Mouse (Mus musculus): ENCODE measurements around the gene Taok3. TPM values are rescaled to one million over a fixed set of nuclear protein-coding genes. Genes with fewer than 3 reads are reported as not detected.

The Taok3 gene
- total RNA-seq, 1 experiment from 2014 or later: 29.8 TPM

DNA sequence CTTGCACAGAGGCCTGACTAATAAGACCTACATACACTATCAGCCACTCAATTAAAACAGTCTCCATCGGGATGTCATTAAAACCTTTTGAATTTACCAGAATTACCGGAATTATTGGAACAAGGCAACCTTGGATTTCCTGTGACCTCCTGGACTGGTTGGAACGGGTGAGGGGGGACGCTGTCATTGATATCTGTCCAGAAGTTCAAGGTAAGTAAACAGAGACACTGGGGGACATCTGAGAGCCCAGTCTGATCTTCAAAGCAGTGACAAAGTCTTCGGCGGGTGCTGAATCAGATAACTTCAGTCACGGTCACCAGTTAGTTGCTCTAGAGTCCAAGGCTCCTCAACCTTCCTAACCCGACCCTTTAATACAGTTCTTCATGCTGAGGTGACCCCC lies 175.1 kb downstream of the Taok3 start:
- DNase-seq: peak; percentile 57

DNA sequence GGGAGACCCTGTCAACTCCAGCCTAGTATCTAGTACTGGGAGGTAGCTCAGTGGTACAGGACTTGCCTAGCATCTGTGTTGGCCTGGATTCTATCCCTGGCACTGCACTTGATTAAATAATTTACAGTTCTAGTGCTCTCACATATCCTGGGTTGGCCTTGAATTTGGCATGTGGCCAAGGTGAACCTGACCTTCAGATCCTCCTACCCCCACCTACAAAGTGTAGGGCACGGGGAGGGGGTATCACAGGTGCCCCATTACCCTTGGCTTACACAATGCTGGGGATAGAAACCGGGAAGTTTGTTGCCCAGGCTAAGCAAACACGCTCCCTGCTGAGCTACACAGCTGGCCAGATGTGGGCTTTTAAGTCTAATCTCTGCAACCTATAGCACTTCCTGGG lies 183.0 kb downstream of the Taok3 start:
- peak; percentile 52 for DNase-seq

DNA sequence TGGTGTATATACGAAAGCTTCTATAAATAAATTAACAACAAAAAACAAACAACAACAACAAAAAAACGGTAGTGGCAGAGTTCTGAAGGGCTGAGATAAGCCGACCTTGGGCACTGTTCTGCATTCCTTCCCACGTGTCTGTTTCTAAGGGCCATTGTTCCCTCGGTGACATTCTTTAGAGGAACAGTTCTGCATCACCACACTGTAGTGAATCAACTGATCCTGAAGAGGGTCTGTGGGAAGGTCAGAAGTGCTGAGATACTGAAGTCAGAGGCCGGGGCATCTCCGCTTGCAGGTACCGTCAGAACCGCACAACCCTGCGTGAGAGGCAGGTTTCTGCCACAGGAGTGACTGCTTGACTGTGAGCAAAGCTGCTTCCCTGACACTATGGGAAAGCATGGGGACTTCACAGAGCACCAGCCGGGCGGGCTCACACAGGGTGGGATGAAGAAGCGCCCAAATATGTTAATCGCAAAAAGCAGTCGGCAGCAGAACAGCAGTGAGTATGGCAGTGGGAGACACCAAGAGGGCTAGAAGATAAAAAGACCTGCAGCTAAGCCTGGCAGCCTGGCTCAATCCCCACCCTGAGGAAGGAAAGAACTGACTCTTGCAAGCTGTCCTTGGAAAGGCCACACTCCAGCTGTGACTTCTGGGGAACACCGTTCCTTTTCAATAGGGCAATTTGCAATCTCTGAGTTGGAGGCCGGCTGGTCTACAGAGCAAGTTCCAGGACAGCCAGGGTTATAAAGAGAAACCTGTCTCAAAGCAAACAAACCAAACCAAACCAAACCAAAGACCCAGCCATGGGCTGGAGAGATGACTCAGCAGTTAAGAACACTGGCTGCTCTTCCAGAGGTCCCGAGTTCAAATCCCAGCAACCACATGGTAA lies 184.0 kb downstream of the Taok3 start:
- DNase-seq: no peak

DNA sequence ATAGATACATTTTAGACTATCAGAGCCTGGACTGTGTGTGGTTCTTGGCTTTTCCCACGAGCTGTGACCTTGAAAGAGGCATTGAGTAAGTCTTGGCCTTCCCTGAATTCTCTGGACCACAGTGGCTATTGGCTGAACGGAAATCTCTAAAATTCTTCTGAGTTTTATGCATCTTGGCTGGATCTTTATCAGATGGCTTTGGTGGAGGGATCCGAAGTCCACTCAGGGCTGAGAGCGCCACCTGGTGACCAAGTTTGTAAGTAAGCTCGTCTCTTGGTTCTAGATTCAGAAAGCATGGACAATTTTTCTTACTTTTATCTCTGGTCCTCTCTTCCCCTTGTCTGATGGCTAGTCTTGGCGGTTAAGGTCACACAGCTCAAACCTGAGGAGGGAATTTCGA lies 185.0 kb downstream of the Taok3 start:
- DNase-seq: peak; percentile 91

DNA sequence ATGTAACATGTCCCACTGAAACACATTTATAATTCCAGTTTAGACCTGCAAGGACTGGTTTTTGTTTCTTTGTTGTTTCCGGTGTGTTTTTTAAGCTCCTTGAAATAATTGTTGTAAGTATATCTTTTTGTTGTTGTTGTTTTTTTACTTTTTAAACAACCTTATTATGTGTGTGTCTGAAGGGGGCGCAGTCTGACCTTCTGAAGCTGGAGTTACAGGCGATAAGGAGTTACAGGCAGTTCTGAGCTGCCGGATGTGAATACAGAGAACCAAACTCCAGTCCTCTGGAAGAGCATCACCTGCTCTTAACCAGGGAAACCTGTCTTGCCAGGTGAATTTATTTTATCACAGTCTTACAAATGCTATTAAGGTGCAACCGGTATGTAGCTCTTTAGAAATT lies 185.8 kb downstream of the Taok3 start:
- no peak for DNase-seq

DNA sequence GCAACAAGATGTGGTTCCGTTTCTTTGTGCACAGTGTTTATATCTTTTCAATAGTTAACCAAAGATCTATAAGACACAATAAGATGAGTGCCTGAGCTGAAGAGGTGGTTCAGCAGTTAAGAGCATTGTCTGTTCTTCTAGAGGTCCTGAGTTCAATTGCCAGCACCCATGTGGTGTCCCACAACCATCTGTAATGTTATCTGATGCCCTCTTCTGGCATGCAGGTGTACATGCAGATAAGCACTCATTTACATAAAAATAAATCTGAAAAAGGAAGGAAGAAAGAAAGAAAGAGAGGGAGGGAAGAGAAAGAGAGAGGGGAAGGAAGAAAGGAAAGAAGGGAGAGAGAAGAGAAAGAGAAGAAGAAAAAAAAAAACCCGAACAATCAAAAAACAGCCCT lies 186.9 kb downstream of the Taok3 start:
- no peak for DNase-seq

DNA sequence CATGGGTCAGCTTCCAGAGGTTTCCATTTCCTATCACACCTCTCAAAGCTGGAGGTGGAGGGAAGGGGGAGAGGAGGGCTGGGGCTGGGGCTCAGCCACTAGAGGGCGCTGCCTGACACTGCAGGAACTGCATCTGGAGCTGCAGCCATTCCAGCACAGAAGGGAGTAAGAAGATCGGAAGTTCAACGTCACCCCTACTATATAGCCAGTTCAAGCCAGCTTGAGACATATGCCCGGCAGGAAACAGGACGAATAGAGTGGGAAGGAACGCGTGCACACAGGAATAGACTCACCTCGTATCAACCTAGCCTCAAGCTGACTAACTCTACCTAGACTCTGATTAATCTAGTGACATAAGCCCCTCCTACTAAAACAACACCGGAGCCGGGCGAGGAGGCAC lies 187.8 kb downstream of the Taok3 start:
- peak; percentile 91 for DNase-seq

DNA sequence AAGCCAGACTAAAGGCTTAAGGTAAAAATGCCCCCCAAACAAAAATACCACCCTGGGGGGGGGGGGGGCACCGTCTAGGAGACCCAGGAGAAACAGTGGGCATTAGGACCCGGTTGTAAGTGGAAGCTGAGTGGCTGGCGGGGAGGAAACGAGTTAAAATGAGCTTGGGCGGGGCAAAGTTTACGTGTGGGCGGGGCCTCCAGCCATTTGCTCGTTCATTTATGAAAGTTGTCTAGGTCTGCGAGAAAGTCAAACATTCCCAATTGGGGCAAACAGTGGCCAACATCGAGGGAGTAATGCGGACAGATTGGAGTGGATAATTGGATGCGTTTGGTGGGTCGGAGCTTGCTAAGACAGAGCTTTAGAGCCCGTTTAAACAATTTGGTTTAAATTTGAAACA lies 193.5 kb downstream of the Taok3 start:
- peak; percentile 81 for DNase-seq

DNA sequence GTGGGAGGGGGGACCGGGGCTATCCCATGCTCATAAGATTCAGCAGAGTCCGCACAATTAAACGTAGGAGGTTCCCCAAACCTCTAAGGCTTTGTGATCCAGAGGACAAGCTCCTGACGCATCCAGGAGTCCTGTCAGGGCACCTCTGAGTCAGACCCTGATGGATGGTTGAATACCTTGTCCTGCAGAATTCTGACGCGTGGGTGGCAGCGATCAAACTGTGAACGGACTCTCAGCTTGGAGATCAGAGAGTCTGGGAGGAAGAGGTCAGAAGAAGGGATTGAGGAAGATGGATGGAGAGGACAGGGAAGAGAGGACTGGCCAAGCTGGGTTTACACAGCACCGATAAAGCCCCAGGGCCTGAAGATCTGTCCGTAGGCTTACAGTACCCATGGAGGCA lies 194.0 kb downstream of the Taok3 start:
- DNase-seq: peak; percentile 32

DNA sequence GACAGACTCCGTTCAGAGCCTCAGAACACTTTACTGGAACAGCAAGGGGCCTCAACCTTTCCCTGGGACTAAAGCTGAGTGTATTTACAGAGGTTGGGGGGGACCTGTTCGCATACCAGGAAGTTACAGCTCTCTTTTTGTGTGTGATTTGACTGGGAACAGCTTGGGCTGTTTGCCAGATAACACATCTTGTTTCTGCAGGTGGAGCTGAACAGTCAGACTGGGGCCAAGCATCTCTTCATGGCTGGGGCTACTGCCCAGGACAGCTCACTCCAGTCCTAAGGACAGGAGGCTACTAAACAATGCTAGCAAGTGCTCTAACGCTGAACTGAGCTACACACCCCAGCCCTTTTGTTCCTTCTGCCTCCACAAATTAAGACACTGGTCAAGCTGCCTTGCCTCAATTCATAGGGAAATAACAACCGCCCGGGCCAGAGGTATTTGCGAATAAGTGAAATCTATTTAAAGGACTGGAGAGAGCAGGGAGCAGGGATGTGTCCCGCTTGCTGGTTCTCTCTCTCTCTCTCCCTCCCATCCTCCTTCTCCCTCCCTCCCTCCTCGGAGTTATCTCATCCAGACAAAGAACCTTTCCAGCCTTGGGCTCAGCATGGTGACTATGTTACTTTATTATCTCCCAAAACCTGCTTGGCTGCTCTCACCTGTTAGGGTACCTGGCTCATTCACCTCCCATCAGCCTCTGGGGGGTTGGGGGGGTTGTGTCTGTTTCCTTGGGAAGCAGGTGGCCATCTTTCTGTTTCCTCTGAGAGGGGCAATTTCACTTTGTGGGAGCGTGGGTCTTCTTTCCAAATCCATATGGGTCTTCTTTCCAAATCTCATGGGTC lies 194.9 kb downstream of the Taok3 start:
- DNase-seq: no peak

DNA sequence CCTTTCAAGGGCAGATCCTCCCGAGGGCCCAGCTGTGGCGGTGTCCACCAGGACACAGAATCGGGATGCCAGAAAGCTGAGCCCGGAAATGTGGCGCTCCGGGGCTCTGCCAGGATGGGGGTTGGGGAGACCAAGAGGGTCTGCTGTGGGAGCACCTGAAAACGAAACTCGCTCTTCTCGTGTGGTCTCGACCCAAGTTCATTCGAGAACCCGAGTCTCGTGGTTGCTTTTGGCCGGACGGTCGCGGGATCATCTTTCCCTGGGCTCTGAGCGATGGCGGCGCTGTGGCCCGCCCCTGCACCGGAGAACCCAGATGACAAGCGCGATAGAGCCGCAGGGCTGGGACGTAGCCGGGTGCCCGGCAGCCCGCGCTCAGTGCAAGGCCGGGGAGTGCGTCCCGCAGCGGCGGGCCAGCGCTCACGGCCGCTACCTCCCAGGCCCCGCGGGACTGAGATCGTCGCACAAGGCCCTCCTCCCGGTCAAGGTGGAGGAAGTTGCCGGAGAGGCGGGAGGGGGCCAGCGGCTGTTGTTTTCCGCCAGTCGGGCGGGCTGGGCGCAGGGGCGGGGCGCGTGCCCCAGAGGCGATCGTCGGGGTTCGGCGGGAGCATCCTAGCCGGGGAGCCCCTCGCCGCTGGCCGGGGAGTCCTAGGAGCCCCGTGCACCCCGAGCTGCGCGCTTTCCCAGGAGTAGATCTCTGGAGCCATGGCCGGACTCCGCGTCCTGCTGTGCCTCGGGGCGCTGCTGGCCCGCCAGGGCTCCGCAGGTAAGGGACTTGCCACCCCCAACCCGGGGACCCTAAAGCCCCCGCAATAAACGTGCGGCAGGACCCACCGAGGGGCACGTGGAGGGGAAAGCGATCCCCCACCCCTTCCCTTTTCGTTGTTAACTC lies 199.1 kb downstream of the Taok3 start, which contains the start of gene Vsig10:
Gene Vsig10 (plus strand): TSS at position 343 of the 889 bp plus-strand sequence.
- peak; percentile 88 for DNase-seq

DNA sequence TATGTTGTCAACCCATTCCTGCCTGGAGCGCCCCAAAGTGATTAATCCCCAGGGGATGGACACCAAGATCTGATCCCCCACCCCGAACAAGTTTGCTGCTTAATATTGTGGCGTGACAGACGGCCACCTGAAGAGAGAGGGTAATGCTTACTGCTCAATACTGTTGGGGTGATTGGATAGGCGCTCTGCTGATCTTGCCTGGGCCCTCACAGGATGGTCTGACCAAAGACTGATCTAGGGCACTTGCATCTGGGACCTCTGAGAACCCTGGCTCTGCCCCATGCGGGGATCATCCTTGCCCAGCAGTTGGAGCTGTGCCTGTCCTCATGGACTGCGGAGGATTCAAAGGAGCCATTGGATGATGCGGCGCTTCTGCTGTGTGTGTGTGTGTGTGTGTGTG lies 203.8 kb downstream of the Taok3 start:
- DNase-seq: no peak

Other genes starting within 250 kb of the Taok3 start
- gene Suds3, start 4.0 kb upstream of the Taok3 start, total RNA-seq (2021): 88.4 and 109 TPM in 2 replicates
- 832 and 835 TPM in 2 replicates for gene Pebp1, start 167.5 kb downstream of the Taok3 start, total RNA-seq (2021)
- gene Vsig10, start 199.0 kb downstream of the Taok3 start, total RNA-seq (2021): 18.5 and 21.6 TPM in 2 replicates
- gene Wsb2, start 237.2 kb downstream of the Taok3 start, total RNA-seq (2021): 100 and 103 TPM in 2 replicates

All from adrenal gland, postnatal 14 days (tissue).